Mouse (Mus musculus) hindbrain, embryonic 14.5 days (tissue): ENCODE data around the gene Klhl5. TPM values are rescaled to one million over a fixed set of nuclear protein-coding genes. Genes with fewer than 3 reads are reported as not detected.

ENCODE experiments used
- ATAC-seq: fragments of 200-750 bp; cut with Nextera tagmentation; 2 replicates; pipeline ENCODE4 v1.8.0; 2017; ENCODE audit warnings: moderate number of reproducible peaks, mild to moderate bottlenecking, moderate TSS enrichment, moderate library complexity; ENCODE audit not compliant: low FRiP score
- DNase-seq: peaks from one replicate; pipeline ENCODE4 v3.0.0-alpha.2; 2015; ENCODE audit warnings: low spot score
- H3K27ac ChIP-seq: fragments of 300-500 bp; sonication (generic); 2 replicates; pipeline ENCODE4 v1.5.1; 2014; ENCODE audit warnings: mild to moderate bottlenecking, moderate library complexity
- H3K27me3 ChIP-seq: fragments of 300-500 bp; sonication (generic); 2 replicates; pipeline ENCODE4 v1.6.1; 2014; ENCODE audit warnings: mild to moderate bottlenecking, low read length, mixed read lengths; ENCODE audit not compliant: control insufficient read depth, insufficient read depth
- H3K36me3 ChIP-seq: fragments of 300-500 bp; sonication (generic); replicated peaks from 2 replicates; pipeline ENCODE4 v1.6.1; 2014; ENCODE audit not compliant: control insufficient read depth, insufficient read depth
- H3K4me1 ChIP-seq: fragments of 300-500 bp; sonication (generic); replicated peaks from 2 replicates; pipeline ENCODE4 v1.6.1; 2014; ENCODE audit warnings: antibody characterized with exemption, low read length, mixed read lengths; ENCODE audit not compliant: control insufficient read depth, insufficient read depth
- H3K4me2 ChIP-seq: fragments of 300-500 bp; sonication (generic); replicated peaks from 2 replicates; pipeline ENCODE4 v1.6.1; 2014; ENCODE audit warnings: mild to moderate bottlenecking, moderate library complexity
- H3K4me3 ChIP-seq: fragments of 300-500 bp; sonication (generic); replicated peaks from 2 replicates; pipeline ENCODE4 v1.5.1; 2014; ENCODE audit warnings: mild to moderate bottlenecking, low read length
- H3K9ac ChIP-seq: fragments of 300-500 bp; sonication (generic); 2 replicates; pipeline ENCODE4 v1.6.1; 2014
- H3K9me3 ChIP-seq: fragments of 300-500 bp; sonication (generic); 2 replicates; pipeline ENCODE4 v1.6.1; 2016; ENCODE audit warnings: low read length; ENCODE audit not compliant: control insufficient read depth
- WGBS: fragments of 180-500 bp; shearing (Covaris S2); extraction: QIAGEN DNeasy Blood & Tissue Kit; methylation state at CpG from one replicate; pipeline ENCODE4 v1.1.7; 2014; 5-methylcytosine and 5-hydroxymethylcytosine counted together
- polyA plus RNA-seq: library from polyadenylated mRNA; unstranded; fragments of >200 nt; fragmentation: Nextera tagmentation; extraction: Ambion mirVana; gene quantifications from 2 replicates; pipeline ENCODE4 v1.2.1, GENCODE M21; 2014

The Klhl5 gene
- polyA plus RNA-seq, 1 experiment from 2014 or later = 49.2 TPM

DNA sequence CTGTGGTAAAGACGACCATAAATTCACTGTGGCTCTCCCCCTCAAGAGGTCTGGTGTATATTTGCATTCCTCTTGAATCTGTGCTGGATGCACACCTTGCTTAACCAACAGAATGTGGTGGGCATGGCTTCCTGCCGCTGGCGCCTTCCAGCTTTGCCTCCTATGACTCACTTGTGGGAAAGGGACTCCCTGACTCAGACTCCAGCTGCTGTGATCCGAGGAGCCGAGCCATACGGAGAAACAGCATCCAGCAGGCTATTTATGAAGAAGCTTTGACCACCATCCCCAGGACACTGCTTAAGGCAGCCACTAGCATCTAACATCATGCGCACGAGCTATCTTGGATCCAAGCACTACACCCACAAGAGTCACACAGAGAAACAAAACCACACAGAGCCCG is 87.1 kb downstream of the Klhl5 start:
- DNase-seq (no peak), ATAC-seq (no peak)
- no peak overlapping the region for H3K27ac ChIP-seq
- no peaks in the 10 kb centered on the region; the same call in 1 of the 2 replicates for H3K4me1 ChIP-seq
- H3K9me3 ChIP-seq = 0 out of 2 replicates have a peak, but pooled peaks cover 6% of the 10 kb centered on the region
- WGBS = 96% methylated on average over 9 of the region's 9 CpGs
- H3K9ac ChIP-seq = no peak overlapping the region
- H3K36me3 ChIP-seq = no peaks in the 10 kb centered on the region
- H3K4me3 ChIP-seq = no peak overlapping the region
- H3K4me2 ChIP-seq = no peak overlapping the region
- H3K27me3 ChIP-seq = no peaks in the 10 kb centered on the region

DNA sequence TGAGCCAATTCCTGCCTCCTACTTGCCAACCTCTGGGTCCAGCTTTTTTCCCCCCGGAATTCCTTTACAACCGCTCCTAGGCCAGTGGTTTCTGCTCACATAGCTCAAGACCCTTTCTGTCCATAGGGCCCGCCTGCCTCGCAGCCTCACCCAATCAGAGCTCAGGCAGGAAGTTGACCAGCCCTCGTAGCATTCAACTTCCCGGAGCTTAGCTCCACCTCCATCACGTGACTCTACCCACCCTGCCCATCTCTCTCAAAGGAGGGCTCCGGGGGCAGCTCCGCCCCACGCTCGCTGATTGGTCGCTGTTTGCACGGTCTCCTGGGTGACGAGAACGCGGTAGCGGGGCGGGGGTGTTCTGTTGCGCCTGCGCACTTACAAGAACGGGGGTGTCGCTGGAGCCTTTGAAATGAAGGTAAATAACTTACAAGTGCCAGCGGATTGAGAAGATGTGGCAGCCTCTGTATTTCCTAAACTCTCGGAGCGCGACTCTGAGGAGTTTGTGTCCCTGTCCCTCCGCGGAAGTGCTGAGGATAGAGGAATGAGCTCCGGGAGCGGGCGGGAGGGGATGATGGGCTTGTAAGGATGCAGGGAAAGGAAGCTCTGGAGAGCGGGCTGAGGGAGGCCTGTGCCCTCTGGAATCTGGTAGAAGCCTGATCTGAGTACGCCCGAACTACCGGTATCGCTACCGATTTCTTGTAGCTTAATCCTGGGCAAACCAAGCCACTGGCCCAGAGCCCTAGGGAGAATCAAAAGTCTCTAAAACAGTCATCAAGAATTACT is 92.2 kb downstream of the Klhl5 start, which contains the start of gene Wdr19:
TSS of gene Wdr19 (plus strand) at position 351 of the 783 bp plus-strand sequence.
- no peaks in the 10 kb centered on the region for H3K27me3 ChIP-seq
- peaks cover 8% of the 10 kb centered on the region for H3K4me1 ChIP-seq
- H3K4me2 ChIP-seq = peak within 1 kb of the TSS; percentile 87
- H3K9me3 ChIP-seq = no peaks in the 10 kb centered on the region
- peaks cover 11% of the 10 kb centered on the region for H3K36me3 ChIP-seq
- under 1% methylated on average over 35 of the region's 37 CpGs for WGBS
- H3K9ac ChIP-seq = peak within 1 kb of the TSS; percentile 72
- H3K27ac ChIP-seq = peak within 1 kb of the TSS; percentile 80
- peak; percentile 97 for DNase-seq
- H3K4me3 ChIP-seq = peak within 1 kb of the TSS; percentile 52
- ATAC-seq = peak; percentile 100

DNA sequence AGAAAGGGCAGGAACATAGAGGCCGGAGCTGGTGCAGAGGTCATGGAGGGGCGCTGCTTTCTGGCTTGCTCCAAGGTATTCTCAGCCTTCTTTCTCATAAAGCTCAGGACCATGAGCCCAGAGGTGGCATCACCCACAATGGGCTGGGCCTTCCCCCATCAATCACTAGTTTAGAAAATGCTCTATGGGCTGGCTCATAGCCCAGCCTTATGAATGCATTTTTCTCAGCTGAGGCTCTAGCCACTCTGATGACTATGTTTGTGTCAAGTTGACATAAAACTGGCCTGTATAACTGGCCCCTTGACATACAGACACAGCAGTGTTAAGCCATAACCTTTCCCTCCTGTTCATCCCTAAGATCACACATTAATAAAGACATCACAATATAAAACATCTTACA is 97.4 kb downstream of the Klhl5 start:
- peaks cover 11% of the 10 kb centered on the region for H3K36me3 ChIP-seq
- H3K4me3 ChIP-seq = no peak overlapping the region
- no peaks in the 10 kb centered on the region for H3K9me3 ChIP-seq
- no peak overlapping the region for H3K4me2 ChIP-seq
- DNase-seq (no peak), ATAC-seq (no peak)
- no peaks in the 10 kb centered on the region for H3K27me3 ChIP-seq
- H3K27ac ChIP-seq = no peak overlapping the region
- H3K4me1 ChIP-seq = peaks cover 8% of the 10 kb centered on the region
- H3K9ac ChIP-seq = no peak overlapping the region
- 87% methylated on average over 2 of the region's 2 CpGs for WGBS

DNA sequence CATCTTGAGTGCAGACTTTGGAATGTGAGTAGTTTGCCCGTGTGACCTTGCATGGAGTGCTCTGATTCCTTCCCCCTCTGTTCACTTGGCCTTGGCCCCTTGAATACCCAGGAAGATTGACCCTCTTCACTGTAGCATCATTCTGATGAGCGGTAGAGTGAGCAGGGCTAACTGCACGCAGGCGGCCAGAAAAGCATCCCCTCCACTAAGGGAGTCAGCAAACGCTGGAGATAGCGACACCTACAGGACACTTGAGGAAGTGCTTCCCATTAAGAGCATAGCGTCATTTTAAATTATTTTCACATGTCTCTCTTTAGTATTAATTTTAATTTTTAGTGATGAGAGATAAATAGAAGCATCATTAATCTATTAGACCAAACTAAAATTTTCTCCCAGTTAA is 106.0 kb downstream of the Klhl5 start:
- 19% methylated on average over 7 of the region's 7 CpGs for WGBS
- Histone ChIP-seq H3K36me3 (peaks cover 9% of the 10 kb centered on the region), H3K9me3 (no peaks in the 10 kb centered on the region), H3K4me2 (no peak overlapping the region), H3K27ac (no peak overlapping the region), H3K4me3 (no peak overlapping the region), H3K9ac (no peak overlapping the region), H3K27me3 (no peaks in the 10 kb centered on the region), H3K4me1 (no peaks in the 10 kb centered on the region)
- DNase-seq = peak; percentile 66
- 0 out of 2 replicates have a peak, but pooled peaks have one; percentile 37 for ATAC-seq

Other genes with a start within 250 kb of the Klhl5 start
- gene Tlr1, start 174.0 kb upstream of the Klhl5 start, polyA plus RNA-seq = 0.46 and 0.61 TPM in 2 replicates
- gene Tlr6, start 147.4 kb upstream of the Klhl5 start, polyA plus RNA-seq = 0.18 and 0.55 TPM in 2 replicates
- 7.1 and 10.3 TPM in 2 replicates for gene Fam114a1, start 137.5 kb upstream of the Klhl5 start, polyA plus RNA-seq
- not detected in 2 replicates for gene Tmem156, start 15.4 kb upstream of the Klhl5 start, polyA plus RNA-seq
- gene Wdr19, start 92.2 kb downstream of the Klhl5 start, polyA plus RNA-seq = 14.5 and 15.7 TPM in 2 replicates
- 33.4 and 37.4 TPM in 2 replicates for gene Rfc1, start 228.1 kb downstream of the Klhl5 start, polyA plus RNA-seq
- gene Klb, start 240.8 kb downstream of the Klhl5 start, polyA plus RNA-seq = 0.09 and 0.16 TPM in 2 replicates